Mouse (Mus musculus) liver, adult 2 months (tissue): ENCODE data around the gene Relb. TPM values are rescaled to one million over a fixed set of nuclear protein-coding genes. Genes with fewer than 3 reads are reported as not detected.

Experiments
- DNase-seq: peaks from one replicate; pipeline ENCODE4 v3.0.0-alpha.2; 2011; ENCODE audit warnings: low read depth, low spot score; ENCODE audit errors: extremely low read depth
- H3K27ac ChIP-seq: fragments of 200-500 bp; replicated peaks from 2 replicates; pipeline ENCODE4 v1.5.1; 2012; ENCODE audit warnings: low read depth, mild to moderate bottlenecking, control low read depth, inconsistent platforms, low read length; ENCODE audit not compliant: insufficient read depth
- H3K27me3 ChIP-seq: fragments of 200-500 bp; 2 replicates; pipeline ENCODE4 v1.6.1; 2012; ENCODE audit warnings: mild to moderate bottlenecking, moderate library complexity, low read length, inconsistent platforms; ENCODE audit not compliant: control insufficient read depth, insufficient read depth
- H3K36me3 ChIP-seq: fragments of 200-500 bp; 2 replicates; pipeline ENCODE4 v1.6.1; 2012; ENCODE audit warnings: low read length, inconsistent platforms; ENCODE audit not compliant: control insufficient read depth, insufficient read depth
- H3K4me1 ChIP-seq: fragments of 200-500 bp; 2 replicates; pipeline ENCODE4 v1.6.1; 2011; ENCODE audit warnings: low read length; ENCODE audit not compliant: control insufficient read depth, insufficient read depth
- H3K4me3 ChIP-seq: fragments of 200-500 bp; 2 replicates; pipeline ENCODE4 v1.5.1; 2011; ENCODE audit warnings: low read depth, mild to moderate bottlenecking, control low read depth, low read length, moderate library complexity; ENCODE audit not compliant: insufficient read depth
- H3K79me2 ChIP-seq: fragments of 200-500 bp; 2 replicates; pipeline ENCODE4 v1.6.1; 2012; ENCODE audit warnings: inconsistent platforms, mild to moderate bottlenecking, low read length, moderate library complexity; ENCODE audit not compliant: control insufficient read depth, insufficient read depth
- H3K9ac ChIP-seq: fragments of 200-500 bp; 2 replicates; pipeline ENCODE4 v1.6.1; 2012; ENCODE audit warnings: low read depth, mild to moderate bottlenecking, control low read depth, inconsistent platforms, low read length
- CTCF ChIP-seq: fragments of 200-500 bp; IDR thresholded peaks from 2 replicates; pipeline ENCODE4 v1.5.1; 2011; ENCODE audit warnings: low read depth, low read length, control low read depth
- POLR2A ChIP-seq: fragments of 200-500 bp; IDR thresholded peaks from 2 replicates; pipeline ENCODE4 v1.6.1; 2011; ENCODE audit warnings: low read length, control low read depth; ENCODE audit not compliant: insufficient read depth; ENCODE audit errors: extremely low read depth
- WGBS: fragments of 180-500 bp; shearing (Covaris S2); methylation state at CpG from one replicate; pipeline ENCODE4 v1.1.7; 2018; 5-methylcytosine and 5-hydroxymethylcytosine counted together
- polyA plus RNA-seq: library from polyadenylated mRNA; depleted of rRNA; stranded (reverse); fragments of >200 nt; gene quantifications from 2 replicates; pipeline ENCODE4 v1.2.3, GENCODE M21; 2012; rRNA removed
- total RNA-seq: library from RNA; depleted of rRNA; stranded (reverse); fragments of >200 nt; gene quantifications from 2 replicates; pipeline ENCODE4 v1.2.3, GENCODE M21; 2014; rRNA removed

Gene Relb
- total and polyA plus RNA-seq, 2 experiments: 1.3 to 3.3 TPM

DNA sequence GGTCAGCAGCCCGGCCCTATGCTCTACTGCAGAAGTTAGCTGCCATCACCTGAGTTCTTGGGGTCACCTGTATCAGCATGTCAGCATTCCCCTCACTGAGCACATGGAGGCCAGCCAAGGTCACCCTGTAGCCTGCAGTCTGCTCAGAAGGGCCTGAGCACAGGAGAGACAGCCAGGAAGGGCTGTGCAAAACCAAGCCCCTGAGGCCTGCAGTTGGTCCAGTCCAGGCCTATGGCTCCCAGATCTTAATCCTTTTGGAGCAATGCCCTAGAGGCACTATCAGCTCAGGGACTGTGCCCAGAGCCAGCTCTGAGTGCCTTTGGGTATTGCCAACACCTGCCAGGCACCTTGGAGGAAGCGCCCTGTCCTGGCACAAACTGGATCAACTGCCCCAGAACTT lies 72.2 kb downstream of the Relb start:
- WGBS: 25% methylated on average over 2 of the region's 2 CpGs
- 0 out of 2 replicates have a peak, but pooled peaks cover 2% of the 10 kb centered on the region for H3K36me3 ChIP-seq

More for the DNA sequence above, 72.2 kb downstream of the Relb start:
- no peaks in the 10 kb centered on the region for H3K27me3 ChIP-seq
- H3K4me3 ChIP-seq: no peak overlapping the region
- DNase-seq: peak; percentile 41
- H3K4me1 ChIP-seq: peaks cover 43% of the 10 kb centered on the region
- TF ChIP-seq POLR2A (no peak), CTCF (no peak)
- H3K9ac ChIP-seq: no peak overlapping the region
- no peak overlapping the region for H3K27ac ChIP-seq
- H3K79me2 ChIP-seq: peaks cover 65% of the 10 kb centered on the region

Other genes with a start within 250 kb of the Relb start
- 8.7 and 9.4 TPM in 2 replicates for gene Ercc2, start 247.4 kb downstream of the Relb start, total RNA-seq
- 18.7 and 26.8 TPM in 2 replicates for gene Ercc2, start 247.4 kb downstream of the Relb start, polyA plus RNA-seq
- 0.37 TPM in 1 of 2 replicates, not detected in the other for gene Klc3, start 225.3 kb downstream of the Relb start, total RNA-seq
- gene Klc3, start 225.3 kb downstream of the Relb start, polyA plus RNA-seq: 0.17 and 0.24 TPM in 2 replicates
- 0.07 and 11.0 TPM in 2 replicates for gene Ckm, start 224.7 kb downstream of the Relb start, total RNA-seq
- 0.16 and 0.18 TPM in 2 replicates for gene Ckm, start 224.7 kb downstream of the Relb start, polyA plus RNA-seq
- 1.8 and 2.8 TPM in 2 replicates for gene Mark4, start 170.6 kb downstream of the Relb start, total RNA-seq
- 4.9 and 6.4 TPM in 2 replicates for gene Mark4, start 170.6 kb downstream of the Relb start, polyA plus RNA-seq
- 2.1 and 2.2 TPM in 2 replicates for gene Exoc3l2, start 166.1 kb downstream of the Relb start, total RNA-seq
- 5.1 and 5.8 TPM in 2 replicates for gene Exoc3l2, start 166.1 kb downstream of the Relb start, polyA plus RNA-seq
- 2.8 and 3.9 TPM in 2 replicates for gene Bloc1s3, start 121.1 kb downstream of the Relb start, total RNA-seq
- 6.2 and 7.3 TPM in 2 replicates for gene Bloc1s3, start 121.1 kb downstream of the Relb start, polyA plus RNA-seq
- gene Trappc6a, start 121.0 kb downstream of the Relb start, total RNA-seq: 19.9 and 25.5 TPM in 2 replicates
- gene Trappc6a, start 121.0 kb downstream of the Relb start, polyA plus RNA-seq: 58.0 and 58.2 TPM in 2 replicates
- gene Nkpd1, start 111.6 kb downstream of the Relb start, total RNA-seq: not detected in 2 replicates
- gene Nkpd1, start 111.6 kb downstream of the Relb start, polyA plus RNA-seq: not detected in 2 replicates
- 25.0 and 25.6 TPM in 2 replicates for gene Ppp1r37, start 66.4 kb downstream of the Relb start, total RNA-seq
- gene Ppp1r37, start 66.4 kb downstream of the Relb start, polyA plus RNA-seq: 82.3 and 84.2 TPM in 2 replicates
- gene Zfp296, start 52.2 kb downstream of the Relb start, total RNA-seq: 0.40 and 0.83 TPM in 2 replicates
- 0.93 and 1.3 TPM in 2 replicates for gene Zfp296, start 52.2 kb downstream of the Relb start, polyA plus RNA-seq
- 31.2 and 40.1 TPM in 2 replicates for gene Gemin7, start 51.8 kb downstream of the Relb start, total RNA-seq
- gene Gemin7, start 51.8 kb downstream of the Relb start, polyA plus RNA-seq: 60.2 and 61.6 TPM in 2 replicates
- 4.9 and 5.3 TPM in 2 replicates for gene Clasrp, start 25.0 kb downstream of the Relb start, total RNA-seq
- 18.0 and 24.8 TPM in 2 replicates for gene Clasrp, start 25.0 kb downstream of the Relb start, polyA plus RNA-seq
- gene Clptm1, start 35.6 kb upstream of the Relb start, total RNA-seq: 49.8 and 77.8 TPM in 2 replicates
- 67.3 and 79.9 TPM in 2 replicates for gene Clptm1, start 35.6 kb upstream of the Relb start, polyA plus RNA-seq
- 283 and 389 TPM in 2 replicates for gene Apoc2, start 48.5 kb upstream of the Relb start, total RNA-seq
- 221 and 425 TPM in 2 replicates for gene Apoc2, start 48.5 kb upstream of the Relb start, polyA plus RNA-seq
- gene Gm44805, start 52.0 kb upstream of the Relb start, total RNA-seq: 38.2 and 45.8 TPM in 2 replicates
- gene Gm44805, start 52.0 kb upstream of the Relb start, polyA plus RNA-seq: 86.3 and 159 TPM in 2 replicates
- gene Apoc4, start 52.0 kb upstream of the Relb start, total RNA-seq: 2,758 and 2,845 TPM in 2 replicates
- gene Apoc4, start 52.0 kb upstream of the Relb start, polyA plus RNA-seq: 3,664 and 4,159 TPM in 2 replicates
- gene Apoc1, start 63.2 kb upstream of the Relb start, total RNA-seq: 7,017 and 7,765 TPM in 2 replicates
- 5,801 and 8,240 TPM in 2 replicates for gene Apoc1, start 63.2 kb upstream of the Relb start, polyA plus RNA-seq
- gene Apoe, start 69.8 kb upstream of the Relb start, total RNA-seq: 23,407 and 25,019 TPM in 2 replicates
- 39,394 and 43,401 TPM in 2 replicates for gene Apoe, start 69.8 kb upstream of the Relb start, polyA plus RNA-seq
- gene Tomm40, start 86.0 kb upstream of the Relb start, total RNA-seq: 22.3 and 26.9 TPM in 2 replicates
- 48.7 and 56.2 TPM in 2 replicates for gene Tomm40, start 86.0 kb upstream of the Relb start, polyA plus RNA-seq
- 17.8 and 18.9 TPM in 2 replicates for gene Nectin2, start 121.0 kb upstream of the Relb start, total RNA-seq
- gene Nectin2, start 121.0 kb upstream of the Relb start, polyA plus RNA-seq: 57.4 and 68.7 TPM in 2 replicates
- 2.3 and 2.5 TPM in 2 replicates for gene Bcam, start 141.6 kb upstream of the Relb start, total RNA-seq
- 4.8 and 5.4 TPM in 2 replicates for gene Bcam, start 141.6 kb upstream of the Relb start, polyA plus RNA-seq
- gene Cblc, start 167.4 kb upstream of the Relb start, total RNA-seq: 17.4 and 17.8 TPM in 2 replicates
- gene Cblc, start 167.4 kb upstream of the Relb start, polyA plus RNA-seq: 23.0 and 23.5 TPM in 2 replicates
- 3.0 and 7.4 TPM in 2 replicates for gene Bcl3, start 193.3 kb upstream of the Relb start, total RNA-seq
- gene Bcl3, start 193.3 kb upstream of the Relb start, polyA plus RNA-seq: 72.8 and 76.8 TPM in 2 replicates
- not detected in 2 replicates for gene Gm19345, start 222.6 kb upstream of the Relb start, total RNA-seq
- gene Gm19345, start 222.6 kb upstream of the Relb start, polyA plus RNA-seq: 0.11 TPM in 1 of 2 replicates, not detected in the other
- gene Ceacam16, start 231.9 kb upstream of the Relb start, total RNA-seq: 0.09 and 0.34 TPM in 2 replicates
- 0.09 and 0.11 TPM in 2 replicates for gene Ceacam16, start 231.9 kb upstream of the Relb start, polyA plus RNA-seq